Mouse (Mus musculus): ENCODE data around the gene Pitpnc1. TPM values are rescaled to one million over a fixed set of nuclear protein-coding genes. Genes with fewer than 3 reads are reported as not detected.

The Pitpnc1 gene
- polyA plus RNA-seq, 1 experiment from 2014 or later = 15.1 TPM

DNA sequence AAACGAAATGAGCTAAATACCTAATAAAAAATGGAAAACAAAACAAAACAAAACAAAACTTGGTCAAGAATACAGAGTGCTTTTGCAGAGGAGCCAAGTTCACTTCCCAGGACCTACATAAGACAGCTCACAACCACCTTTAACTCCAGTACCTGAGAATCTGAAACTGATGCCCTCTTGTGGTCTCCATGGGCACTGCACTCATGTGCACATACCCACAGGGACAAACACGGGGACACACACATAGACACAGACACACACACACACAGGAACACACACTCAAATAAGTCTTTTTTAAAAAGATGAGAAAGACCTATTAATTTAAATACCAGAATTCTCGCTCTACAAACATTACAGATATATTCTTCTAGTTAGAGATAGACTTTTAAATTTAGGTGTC is 137.6 kb downstream of the Pitpnc1 start:
- DNase-seq (ENCODE audit: low spot score) = peak; percentile 11

DNA sequence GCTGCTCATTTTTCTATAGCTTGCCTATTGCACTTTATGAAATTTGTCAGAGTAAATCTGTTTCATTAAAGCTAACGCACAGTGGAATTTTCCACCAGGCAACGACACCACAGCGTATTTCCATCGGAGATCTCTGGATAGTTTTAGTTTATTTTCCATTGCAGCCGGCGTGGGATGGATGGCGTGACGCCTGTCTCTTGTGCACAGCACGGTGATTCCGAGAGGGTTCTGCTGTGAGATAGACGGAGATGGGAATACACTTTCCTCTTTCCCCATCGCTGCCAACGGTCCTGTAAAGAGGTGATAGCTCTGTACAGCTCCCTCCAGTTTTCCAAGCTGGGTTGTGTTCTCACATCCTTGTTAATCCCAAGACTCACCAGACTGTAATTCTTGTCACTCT is 138.2 kb downstream of the Pitpnc1 start:
- DNase-seq (ENCODE audit: low spot score) = no peak

DNA sequence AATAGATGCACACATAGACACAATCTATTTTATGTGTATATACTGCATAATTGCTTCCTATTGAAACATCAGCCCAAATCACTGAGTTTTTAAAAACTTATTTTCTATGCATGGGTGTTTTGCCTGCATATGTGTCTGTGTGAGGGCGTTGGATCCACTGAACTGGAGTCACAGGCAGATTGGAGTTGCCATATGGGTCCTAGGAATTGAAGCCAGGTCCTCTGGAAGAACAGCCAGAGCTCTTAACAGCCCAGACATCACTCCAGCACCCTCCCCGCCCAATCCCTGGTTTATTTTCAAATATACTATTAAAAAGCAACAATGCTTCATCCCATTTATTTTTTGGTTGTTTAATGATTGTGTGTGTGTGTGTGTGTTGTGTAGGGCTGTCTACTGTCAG is 139.1 kb downstream of the Pitpnc1 start:
- DNase-seq (ENCODE audit: low spot score) = no peak

DNA sequence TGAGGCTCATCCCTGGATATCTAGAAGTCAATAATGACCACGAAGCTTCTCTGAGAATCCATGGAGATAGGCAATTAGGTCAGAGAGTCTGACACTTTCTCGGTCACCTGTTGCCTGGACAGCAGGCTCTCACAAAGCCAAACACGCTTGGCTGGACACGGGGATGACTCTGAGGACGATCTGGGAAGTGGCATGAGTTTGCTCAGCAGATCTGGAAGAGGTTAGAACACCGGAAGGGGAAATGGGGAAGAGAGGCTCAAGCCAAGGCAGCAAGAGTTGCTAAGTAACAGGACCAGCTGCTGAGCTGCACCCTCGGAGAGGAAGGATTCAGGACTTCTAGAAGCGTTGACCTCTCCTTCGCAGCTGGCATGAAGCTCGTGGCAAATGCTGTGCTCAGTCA is 143.2 kb downstream of the Pitpnc1 start:
- no peak for DNase-seq (ENCODE audit: low spot score)

DNA sequence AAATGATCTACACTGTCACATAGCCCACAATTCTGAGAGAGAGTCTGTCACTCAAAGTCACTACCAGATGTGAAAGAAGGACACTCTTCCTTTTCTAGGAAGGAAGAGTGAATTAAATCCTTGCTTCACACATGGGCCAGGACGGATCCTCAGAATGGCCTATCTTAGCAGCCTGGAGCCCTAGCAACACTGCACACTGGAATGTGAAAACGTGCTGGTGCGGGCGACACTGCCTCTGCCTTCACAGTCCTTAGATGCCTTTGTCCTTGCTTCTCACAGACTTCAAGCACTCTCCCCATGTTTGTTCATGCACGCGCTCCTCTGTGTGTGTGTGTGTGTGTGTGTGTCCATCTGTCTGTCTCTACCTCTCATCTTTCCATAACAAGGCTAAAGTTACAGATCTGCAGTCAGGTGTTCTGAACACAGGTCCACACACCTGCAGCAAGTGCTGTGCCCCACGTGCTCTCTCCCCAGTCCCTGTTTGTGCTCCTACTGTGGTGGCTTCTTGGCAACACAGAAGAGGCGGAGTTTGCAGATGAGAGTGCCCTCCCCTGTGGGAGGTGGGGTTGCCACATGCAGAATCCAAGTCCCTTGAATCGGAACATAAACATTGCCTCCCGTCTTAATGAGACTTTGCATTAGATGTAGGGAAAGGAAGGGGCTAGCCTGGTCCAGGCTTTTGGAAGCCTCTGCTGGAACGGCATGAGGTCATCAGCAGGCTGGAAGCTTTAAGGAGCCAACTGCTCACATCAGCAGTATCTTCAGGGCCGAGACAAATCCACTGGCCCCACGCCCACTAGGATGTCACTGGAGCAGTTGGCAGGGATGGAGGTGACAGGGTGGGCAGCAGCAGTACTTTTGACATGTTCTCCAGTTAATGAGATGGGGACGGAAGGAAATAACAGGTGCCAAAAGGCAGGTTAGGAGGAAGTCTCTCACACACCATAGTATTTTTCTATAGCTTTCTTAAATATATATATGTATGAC is 144.5 kb downstream of the Pitpnc1 start:
- no peak for DNase-seq (ENCODE audit: low spot score)

DNA sequence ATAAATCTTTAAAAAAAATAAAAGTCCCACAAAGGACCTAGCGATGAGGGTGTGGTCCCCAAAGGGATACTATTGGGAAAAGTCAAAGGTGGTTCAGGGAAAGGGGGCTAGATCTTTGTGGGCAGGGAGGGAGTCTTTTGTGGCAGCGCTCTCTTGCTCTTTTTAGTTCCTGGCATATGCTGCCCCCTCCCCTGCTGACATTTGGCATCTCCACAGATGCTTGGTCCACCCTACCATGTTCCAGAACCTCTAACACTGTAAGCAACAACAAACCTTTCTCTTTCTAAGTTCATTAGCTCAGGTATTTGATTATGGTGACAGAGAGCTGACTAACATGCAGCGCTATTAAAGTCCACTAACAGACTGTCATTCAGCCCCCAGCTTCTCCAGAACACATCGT is 145.3 kb downstream of the Pitpnc1 start:
- no peak for DNase-seq (ENCODE audit: low spot score)

DNA sequence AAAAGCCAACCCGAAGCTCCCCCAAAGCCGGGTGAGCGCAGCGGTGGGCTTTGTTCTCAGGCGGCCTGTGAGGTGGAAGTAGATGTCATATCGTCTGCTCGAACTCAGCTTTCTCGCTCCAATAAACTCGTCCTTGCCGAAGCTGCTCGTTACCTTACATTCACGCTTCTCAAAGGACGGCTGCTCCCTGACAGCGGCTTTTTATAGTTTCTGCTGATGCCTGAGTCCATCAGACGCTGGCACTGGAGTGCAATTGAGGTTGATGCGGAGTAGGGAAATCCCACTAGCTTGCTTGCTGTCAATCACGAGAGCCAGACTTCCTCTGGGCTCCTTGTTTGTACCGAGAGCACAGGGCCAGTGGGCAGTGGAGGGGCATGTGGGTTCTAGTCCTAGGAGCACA is 147.3 kb downstream of the Pitpnc1 start:
- DNase-seq (ENCODE audit: low spot score) = no peak

DNA sequence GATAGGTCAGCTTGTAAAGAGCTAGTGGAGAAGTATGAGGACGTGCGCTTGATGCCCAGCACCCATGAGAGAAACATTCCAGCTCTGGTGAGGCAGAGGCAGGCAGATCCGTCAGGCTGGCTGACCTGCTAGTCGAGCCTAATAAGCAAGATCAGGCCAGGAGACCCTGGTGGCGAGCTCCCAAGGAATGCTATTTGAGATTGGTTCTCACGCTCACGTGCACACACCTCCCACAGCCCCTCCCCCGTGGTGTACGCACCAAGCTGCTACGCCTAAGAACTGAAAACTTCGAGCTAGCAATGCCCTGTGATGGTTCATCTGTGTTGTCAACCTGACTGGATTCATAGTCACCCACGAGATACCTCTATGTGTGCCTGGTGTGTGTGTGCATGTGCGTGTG is 148.3 kb downstream of the Pitpnc1 start:
- DNase-seq (ENCODE audit: low spot score) = no peak

DNA sequence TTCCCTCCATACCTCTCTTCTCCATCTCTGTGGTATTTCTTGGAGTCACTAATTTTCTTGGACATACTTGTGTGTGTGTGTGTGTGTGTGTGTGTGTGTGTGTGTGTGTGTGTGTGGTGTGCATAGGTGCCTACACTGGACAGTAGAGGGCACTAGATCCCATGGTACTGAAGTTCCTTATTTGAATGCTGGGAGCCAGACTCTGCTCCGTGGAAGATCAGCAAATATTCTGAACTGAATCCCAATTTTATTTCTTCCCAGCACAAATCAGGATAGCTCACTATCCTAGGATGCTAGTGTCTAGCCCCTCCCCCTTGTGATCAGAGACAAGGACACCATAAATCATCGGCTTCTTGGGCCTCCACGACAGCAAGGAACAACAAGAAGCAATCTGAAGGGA is 148.7 kb downstream of the Pitpnc1 start:
- DNase-seq (ENCODE audit: low spot score) = no peak

DNA sequence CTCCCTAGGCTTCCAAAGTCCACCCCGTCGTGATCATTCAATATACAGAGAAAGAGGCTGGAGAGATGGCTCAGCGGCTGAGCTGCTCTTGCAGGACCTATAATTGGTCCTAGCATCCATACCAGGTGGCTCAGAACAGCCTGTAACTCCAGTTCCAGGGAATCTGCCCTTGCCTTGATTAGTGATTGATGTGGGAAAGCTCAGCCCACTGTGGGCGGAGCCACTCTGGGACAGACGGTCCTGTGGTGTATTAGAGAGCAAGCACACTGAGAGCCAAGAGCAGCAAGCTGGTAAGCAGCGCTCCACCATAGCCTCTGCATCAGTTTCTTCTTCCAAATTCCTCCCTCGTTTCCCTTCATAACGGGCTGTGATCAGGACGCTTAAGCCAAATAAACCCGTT is 150.6 kb downstream of the Pitpnc1 start:
- DNase-seq (ENCODE audit: low spot score) = no peak

DNA sequence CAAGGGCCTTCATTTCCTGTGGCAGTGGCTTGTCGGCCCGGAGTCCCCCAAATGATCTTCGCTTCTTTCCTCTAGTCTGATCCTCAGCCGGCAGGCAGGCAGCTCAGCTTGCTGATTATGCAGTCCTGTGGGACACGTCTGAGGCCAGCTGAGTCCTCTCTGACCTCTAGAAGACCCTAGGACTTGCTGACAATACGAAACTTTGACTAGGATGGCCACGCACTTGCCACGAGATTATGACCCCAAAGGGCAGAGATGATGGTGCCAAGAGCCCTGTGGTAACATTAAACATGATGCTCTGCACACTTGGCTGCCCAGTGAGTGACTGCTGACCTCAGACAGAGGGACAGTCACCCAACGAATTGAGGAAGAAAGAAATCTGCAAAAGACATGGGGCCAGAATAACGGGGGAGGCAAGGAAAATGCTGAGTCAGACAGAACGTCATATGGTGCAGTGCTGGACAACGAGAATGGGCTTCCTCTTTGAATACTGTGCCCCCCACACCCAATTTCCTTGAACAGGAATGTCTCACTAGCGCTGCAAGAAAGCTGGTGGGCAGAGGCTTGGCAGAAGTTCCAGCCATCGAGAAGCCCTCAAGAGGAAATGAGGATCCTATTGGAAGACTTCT is 152.7 kb downstream of the Pitpnc1 start:
- DNase-seq (ENCODE audit: low spot score) = no peak

DNA sequence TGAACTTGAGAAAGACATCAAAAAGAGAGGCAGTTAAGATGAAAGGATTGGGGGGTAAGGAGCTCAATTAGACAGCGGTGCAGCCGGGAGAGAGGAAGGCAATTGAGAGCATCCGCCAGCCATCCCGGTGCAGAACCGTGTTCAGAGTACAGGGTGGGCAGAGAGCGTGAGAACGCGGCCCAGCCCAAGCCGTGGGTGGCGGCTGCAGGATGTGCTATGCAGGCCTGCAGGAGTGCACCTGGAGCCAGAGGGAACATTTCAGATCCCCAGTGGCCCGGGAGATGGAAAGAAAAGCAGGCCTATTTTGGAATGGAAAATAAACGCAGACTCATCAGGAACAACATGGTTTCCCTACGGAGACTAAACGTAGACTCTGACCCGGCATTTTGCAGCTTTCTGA is 155.0 kb downstream of the Pitpnc1 start:
- no peak for DNase-seq (ENCODE audit: low spot score)

DNA sequence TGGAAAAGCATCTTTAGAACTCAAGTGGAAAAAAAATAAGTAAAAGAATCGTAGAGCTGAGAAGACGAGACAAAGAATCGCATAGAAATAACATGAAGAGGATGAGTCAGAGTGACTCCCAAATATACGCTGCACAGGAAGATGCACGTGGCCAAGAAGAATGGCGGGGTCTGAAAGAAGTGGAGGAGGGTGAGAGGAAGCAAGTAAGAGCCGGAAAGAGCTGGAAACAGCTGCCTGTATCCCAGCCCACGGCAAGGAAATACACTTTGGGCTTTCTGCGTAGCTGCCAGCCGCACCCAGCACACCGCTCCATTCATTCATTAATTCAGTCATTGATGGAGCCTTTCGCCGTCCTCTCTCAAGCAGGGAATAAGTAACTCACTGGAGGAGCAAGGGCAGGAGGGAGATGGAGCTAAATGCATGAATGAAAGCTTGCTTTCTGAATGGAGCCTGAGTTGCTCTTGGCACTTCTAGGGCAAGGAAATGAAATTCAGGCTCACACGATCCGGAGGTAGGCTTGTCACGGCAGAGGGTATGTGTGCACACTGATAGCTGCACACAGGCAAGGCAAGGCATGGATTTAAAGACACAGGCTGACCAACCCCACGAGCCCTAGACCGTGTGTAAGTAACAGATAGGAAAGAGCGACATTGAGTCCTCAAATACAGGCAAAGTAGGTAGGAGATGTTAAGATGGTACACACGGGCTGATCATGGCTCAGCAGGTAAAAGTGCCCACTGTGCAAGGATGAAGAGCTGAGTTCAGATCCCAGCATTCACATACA is 160.0 kb downstream of the Pitpnc1 start:
- no peak for DNase-seq (ENCODE audit: low spot score)

DNA sequence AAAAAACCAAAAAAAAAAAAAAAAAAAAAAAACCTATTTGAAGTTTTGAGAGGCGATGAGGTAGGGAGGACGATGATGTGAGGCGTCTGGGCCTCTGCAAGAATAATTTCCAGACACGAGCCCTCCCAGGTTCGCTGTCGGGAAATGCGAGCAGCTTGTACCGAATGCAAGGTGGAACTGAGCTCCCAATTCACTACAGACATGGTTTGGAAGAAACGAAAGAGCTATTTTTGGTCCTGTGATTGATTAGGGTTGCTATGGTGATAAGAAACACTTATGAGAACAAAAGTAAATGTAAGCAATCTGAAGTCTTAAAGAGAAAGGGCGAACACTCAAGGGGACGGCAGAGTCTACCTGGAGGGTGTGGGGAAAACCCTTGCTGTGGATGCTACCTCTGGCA is 164.3 kb downstream of the Pitpnc1 start:
- DNase-seq (ENCODE audit: low spot score) = no peak

DNA sequence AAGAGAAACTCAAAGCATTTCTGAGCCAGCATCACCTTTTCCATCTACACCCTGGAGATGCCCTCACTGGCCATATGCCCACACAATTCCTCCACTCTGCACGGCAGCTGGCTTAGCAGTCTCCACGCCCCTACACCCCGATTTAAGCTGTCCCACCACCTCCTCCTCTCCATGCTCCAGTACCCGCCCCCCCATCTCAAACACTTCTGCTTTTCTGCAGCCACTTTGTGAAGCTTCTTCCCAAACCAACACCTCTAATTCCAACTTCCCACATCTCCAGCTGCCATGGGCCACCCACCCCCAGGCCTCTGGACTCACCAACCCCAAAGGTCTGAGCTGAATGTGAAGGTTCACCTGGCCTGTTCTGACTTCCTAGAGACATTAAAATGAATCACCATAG is 168.4 kb downstream of the Pitpnc1 start:
- DNase-seq (ENCODE audit: low spot score) = no peak

DNA sequence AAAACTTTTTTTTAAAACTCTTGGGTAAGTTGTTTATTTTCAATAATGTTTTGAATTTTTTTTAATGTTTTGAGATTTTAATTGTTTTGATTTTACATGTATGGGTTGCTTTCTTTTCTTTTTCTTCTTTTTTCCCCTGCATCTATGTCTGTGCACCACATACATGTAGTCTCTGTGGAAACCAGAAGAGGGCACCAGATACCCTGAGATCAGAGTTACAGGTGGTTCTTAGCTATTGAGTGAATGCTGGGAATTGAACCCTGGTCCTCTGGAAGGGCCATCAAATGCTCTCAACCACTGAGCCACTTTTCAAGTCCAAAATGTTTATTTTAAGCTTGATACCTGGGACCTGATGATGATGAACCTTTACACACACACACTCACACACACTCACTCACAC is 170.3 kb downstream of the Pitpnc1 start:
- DNase-seq (ENCODE audit: low spot score) = no peak

DNA sequence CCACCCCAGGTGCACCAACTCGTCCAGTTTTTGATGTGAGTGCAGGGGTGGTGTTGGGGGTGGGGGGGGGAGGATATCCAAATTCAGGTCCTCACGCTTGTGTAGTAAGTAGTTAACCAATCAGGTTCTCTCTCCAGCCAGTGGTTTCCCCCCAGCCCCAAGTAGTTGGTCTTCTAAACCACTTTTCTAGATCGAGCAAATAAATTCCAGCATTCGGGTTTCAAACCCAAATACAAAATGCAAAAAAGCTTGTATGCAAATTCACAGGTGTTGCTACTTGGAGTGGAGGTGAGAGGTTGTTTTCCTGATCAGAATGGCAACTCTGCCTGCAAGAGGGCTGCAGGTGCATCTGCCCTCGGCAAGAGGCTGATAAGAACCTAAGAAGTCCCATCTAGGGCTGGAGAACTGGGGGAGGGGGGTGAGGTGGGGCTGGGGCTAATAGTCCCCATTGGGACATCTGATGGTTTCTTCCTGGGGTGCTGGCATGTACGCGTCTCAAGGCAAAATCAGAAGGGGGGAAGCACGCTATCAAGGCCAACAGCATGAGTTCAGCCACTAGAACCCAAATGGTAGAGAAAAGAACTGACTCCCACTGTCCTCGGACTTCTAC is 170.9 kb downstream of the Pitpnc1 start:
- DNase-seq (ENCODE audit: low spot score) = no peak

DNA sequence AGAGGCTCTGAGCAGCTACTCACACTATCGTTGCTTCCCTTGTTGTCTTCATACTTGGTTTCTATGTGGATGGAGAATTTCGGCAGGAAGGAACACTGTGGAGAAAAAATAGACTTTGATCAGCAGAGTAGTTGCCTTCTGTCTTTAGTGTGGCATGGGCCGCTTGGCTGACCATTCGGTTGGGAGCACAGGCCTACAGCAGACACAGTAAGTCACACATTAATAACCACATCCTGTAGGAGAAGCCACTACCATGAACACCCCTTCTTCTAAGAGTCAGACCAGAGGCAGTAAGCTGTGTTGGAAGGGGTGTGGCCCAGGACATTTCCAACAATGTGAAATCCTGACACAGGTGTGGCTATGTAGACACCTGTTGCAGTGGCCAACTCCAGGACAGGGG is 174.3 kb downstream of the Pitpnc1 start:
- no peak for DNase-seq (ENCODE audit: low spot score)

DNA sequence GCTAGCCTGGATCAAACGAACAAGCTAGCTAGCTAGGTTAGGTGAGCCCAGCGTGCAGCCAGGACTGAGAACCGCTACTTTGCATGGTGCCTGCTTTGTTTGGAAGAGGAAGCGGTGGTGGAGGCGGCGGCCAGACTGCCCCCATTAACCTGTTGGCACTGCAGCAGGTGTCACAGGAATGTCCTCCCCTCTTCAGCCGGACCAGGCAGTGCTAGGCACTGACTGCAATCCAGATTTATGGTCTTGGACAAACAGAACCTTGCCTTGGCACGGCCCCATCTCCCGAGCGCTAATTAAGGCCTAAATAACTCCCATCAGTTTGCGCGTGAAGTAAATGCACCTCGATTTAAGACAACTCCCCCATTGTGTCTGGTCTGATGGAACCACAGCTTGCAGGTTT is 178.5 kb downstream of the Pitpnc1 start:
- DNase-seq (ENCODE audit: low spot score) = no peak

DNA sequence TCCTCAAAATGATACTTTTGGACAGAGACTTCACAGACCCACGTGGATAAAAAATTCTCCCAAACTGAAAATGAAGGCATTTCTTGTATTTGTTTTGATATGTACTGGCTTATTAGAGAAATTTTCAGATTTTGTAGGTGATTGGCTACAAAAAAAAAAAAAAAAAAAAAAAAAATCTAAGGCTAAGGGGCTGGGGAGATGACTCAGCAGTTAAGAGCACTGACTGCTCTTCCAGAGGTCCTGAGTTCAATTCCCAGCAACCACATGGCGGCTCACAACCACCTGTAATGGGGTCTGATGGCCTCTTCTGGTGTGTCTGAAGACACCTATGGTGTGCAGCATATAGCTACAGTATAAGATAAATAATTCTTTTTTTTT is 182.3 kb downstream of the Pitpnc1 start:
- no peak for DNase-seq (ENCODE audit: low spot score)

All from thymus, postnatal 0 days (tissue).